16 mouse cellular contexts compared by ENCODE assay signal in genomic region chr14:24171639-24172311, GRCm38 (mm10).
DNase-seq lines count a peak whose midpoint lies in the region; ATAC-seq and TF ChIP-seq lines count a peak whose summit lies in the region.
"Had no signal": no experiment of that assay in that cellular context is flagged by ENCODE, and none has a peak within 500 bp of the region (broad histone marks: within the 10 kb centered on the region; RNA-seq: fewer than 3 reads in every experiment).

No protein-coding gene starts in this region.

- H3K4me3 ChIP-seq in kidney, embryonic 14.5 days (ENCODE audit: low read length) = no peak overlapping the region
- no peak overlapping the region for H3K4me3 ChIP-seq in forebrain, postnatal 0 days (ENCODE audit: low read depth, low read length)
- H3K4me3 ChIP-seq: liver, embryonic 15.5 days had no signal

- H3K27me3 ChIP-seq in kidney, embryonic 14.5 days (ENCODE audit: control insufficient read depth, insufficient read depth, low read length) = no peaks in the 10 kb centered on the region
- H3K27me3 ChIP-seq in forebrain, postnatal 0 days (ENCODE audit: insufficient read depth, low read length) = no peaks in the 10 kb centered on the region
- H3K27me3 ChIP-seq: liver, embryonic 15.5 days had no signal

- 0 out of 2 replicates have a peak, but pooled peaks cover under 1% of the 10 kb centered on the region for H3K4me1 ChIP-seq in kidney, embryonic 14.5 days (ENCODE audit: control insufficient read depth, insufficient read depth, low read length)
- H3K4me1 ChIP-seq in forebrain, postnatal 0 days (ENCODE audit: insufficient read depth) = peaks cover 8% of the 10 kb centered on the region; the same call in 1 of the 2 replicates
- H3K4me1 ChIP-seq: liver, embryonic 15.5 days had no signal

- WGBS in kidney, embryonic 14.5 days = 84% methylated on average over 13 of the region's 13 CpGs
- WGBS in forebrain, postnatal 0 days = 51% methylated on average over 13 of the region's 13 CpGs

- TF ChIP-seq CTCF in forebrain, postnatal 0 days (IDR thresholded peaks at IDR 0.05; ENCODE audit: low read depth) = no peak

- H3K9ac ChIP-seq in kidney, embryonic 14.5 days (ENCODE audit: low read depth, low read length) = no peak overlapping the region
- no peak overlapping the region for H3K9ac ChIP-seq in forebrain, postnatal 0 days
- H3K9ac ChIP-seq: liver, embryonic 15.5 days had no signal

- DNase-seq in frontal cortex, adult 2 months (ENCODE audit: extremely low spot score in 1 of 2, low spot score in 1 of 2) = peak; percentile 24 to 71
- no peak for DNase-seq in frontal cortex, postnatal 25 days (ENCODE audit: low spot score in 2 of 2)
- DNase-seq in kidney, postnatal 10 days = peak; percentile 61
- peak; percentile 71 for DNase-seq in brain, adult 2 months (ENCODE audit: low read depth, low spot score)
- DNase-seq in forebrain, postnatal 0 days = peak; percentile 50
- DNase-seq in retina, postnatal 1 day = no peak
- DNase-seq: cerebellum, adult 9-11 months; gastrocnemius, postnatal 25 days; midbrain, embryonic 14.5 days; thymus, postnatal 4 days had no signal

- no peaks in the 10 kb centered on the region for H3K9me3 ChIP-seq in kidney, embryonic 14.5 days (ENCODE audit: control insufficient read depth, low read length)
- H3K9me3 ChIP-seq in forebrain, postnatal 0 days (ENCODE audit: low read length) = no peaks in the 10 kb centered on the region
- H3K9me3 ChIP-seq: liver, embryonic 15.5 days had no signal

- peaks cover 67% of the 10 kb centered on the region for H3K36me3 ChIP-seq in kidney, embryonic 14.5 days (ENCODE audit: control insufficient read depth, insufficient read depth, low read length)
- peaks cover 35% of the 10 kb centered on the region for H3K36me3 ChIP-seq in forebrain, postnatal 0 days (ENCODE audit: insufficient read depth)
- H3K36me3 ChIP-seq: liver, embryonic 15.5 days had no signal

- no peak for ATAC-seq in kidney, embryonic 14.5 days (ENCODE audit: low FRiP score, low TSS enrichment)
- ATAC-seq in forebrain, postnatal 0 days = peak; percentile 55; the same call in 1 of the 2 replicates
- no peak for ATAC-seq in monocyte, adult 5-6 weeks (replicated peaks; ENCODE audit: insufficient number of reproducible peaks, low FRiP score, low TSS enrichment, poor library complexity, severe bottlenecking)
- ATAC-seq: CD4-positive, CD25-positive, alpha-beta regulatory T cell, adult 4 months; hindbrain, embryonic 16.5 days had no signal

- no peak overlapping the region for H3K4me2 ChIP-seq in kidney, embryonic 14.5 days (replicated peaks; ENCODE audit: low read depth, low read length)
- H3K4me2 ChIP-seq in forebrain, postnatal 0 days (ENCODE audit: low read depth) = no peak overlapping the region
- H3K4me2 ChIP-seq: liver, embryonic 15.5 days had no signal

- H3K27ac ChIP-seq in kidney, embryonic 14.5 days (ENCODE audit: low read depth, low read length) = no peak overlapping the region
- peak overlapping the region; percentile 54 for H3K27ac ChIP-seq in forebrain, postnatal 0 days (ENCODE audit: low read depth, low read length)
- H3K27ac ChIP-seq: liver, embryonic 15.5 days; stomach, postnatal 0 days had no signal

Comparison
In these comparisons a context has a peak if more than half of its experiments do, and no peak if none do; other contexts are left out.
1. DNase-seq: peak in frontal cortex, adult 2 months (2 of 2), kidney, postnatal 10 days (single experiment), brain, adult 2 months (single experiment) and forebrain, postnatal 0 days (single experiment); none in frontal cortex, postnatal 25 days (0 of 2) and retina, postnatal 1 day (single experiment).